21 mouse cellular contexts compared by ENCODE assay signal in the genomic region with DNA sequence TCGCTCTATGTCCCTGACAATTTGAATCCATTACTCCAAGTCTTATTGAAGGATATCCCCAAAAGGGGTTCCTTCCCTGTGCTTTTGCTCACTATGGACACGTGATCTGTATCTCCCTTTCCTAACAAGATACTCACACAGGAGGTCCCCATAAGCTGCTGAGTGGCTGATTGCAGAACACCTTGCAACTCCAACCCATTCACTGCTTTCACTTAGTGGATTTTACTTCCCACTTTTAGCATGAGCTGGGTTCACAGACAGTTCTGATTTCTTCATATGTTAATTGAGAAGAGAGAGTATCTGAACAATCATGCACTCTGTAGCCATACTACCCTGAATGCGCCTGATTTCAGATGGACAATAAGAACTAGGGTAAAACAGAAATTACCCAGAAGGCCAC.
DNase-seq lines count a peak whose midpoint lies in the region; ATAC-seq lines count a peak whose summit lies in the region.
"Had no signal": no experiment of that assay in that cellular context is flagged by ENCODE, and none has a peak within 500 bp of the region (broad histone marks: within the 10 kb centered on the region; RNA-seq: fewer than 3 reads in every experiment).

No protein-coding gene starts in this region.

- ATAC-seq in megakaryocyte, adult 5-6 weeks (ENCODE audit: poor library complexity, severe bottlenecking), result peak; percentile 86
- 0 out of 2 replicates have a peak, but pooled peaks have one; percentile 22 for ATAC-seq in monocyte, adult 5-6 weeks (replicated peaks; ENCODE audit: insufficient number of reproducible peaks, low FRiP score, low TSS enrichment, poor library complexity, severe bottlenecking)
- no peak for ATAC-seq in forebrain, embryonic 13.5 days
- ATAC-seq: forebrain, embryonic 15.5 days had no signal

- no peaks in the 10 kb centered on the region for H3K9me3 ChIP-seq in forebrain, embryonic 13.5 days (replicated peaks)
- H3K9me3 ChIP-seq: embryonic facial prominence, embryonic 13.5 days; embryonic facial prominence, embryonic 15.5 days; forebrain, embryonic 10.5 days; forebrain, embryonic 12.5 days; forebrain, embryonic 15.5 days had no signal

- H3K27me3 ChIP-seq in forebrain, embryonic 13.5 days, result no peaks in the 10 kb centered on the region
- H3K27me3 ChIP-seq: embryonic facial prominence, embryonic 13.5 days; embryonic facial prominence, embryonic 15.5 days; forebrain, embryonic 12.5 days; forebrain, embryonic 15.5 days had no signal

- no peaks in the 10 kb centered on the region for H3K4me1 ChIP-seq in forebrain, embryonic 13.5 days
- H3K4me1 ChIP-seq: embryonic facial prominence, embryonic 13.5 days; forebrain, embryonic 10.5 days; forebrain, embryonic 12.5 days; forebrain, embryonic 15.5 days had no signal

- H3K4me3 ChIP-seq in forebrain, embryonic 13.5 days, result no peak overlapping the region
- H3K4me3 ChIP-seq: embryonic facial prominence, embryonic 13.5 days; embryonic facial prominence, embryonic 15.5 days; erythroblast, embryonic 14.5 days; forebrain, embryonic 10.5 days; forebrain, embryonic 12.5 days; forebrain, embryonic 15.5 days had no signal

- no peaks in the 10 kb centered on the region for H3K36me3 ChIP-seq in forebrain, embryonic 13.5 days (ENCODE audit: poor library complexity, severe bottlenecking)
- H3K36me3 ChIP-seq: embryonic facial prominence, embryonic 13.5 days; embryonic facial prominence, embryonic 15.5 days; forebrain, embryonic 10.5 days; forebrain, embryonic 12.5 days; forebrain, embryonic 15.5 days had no signal

- WGBS in forebrain, embryonic 13.5 days, result 86% methylated on average over 3 of the region's 3 CpGs

- DNase-seq in 416B (ENCODE audit: low read depth), result peak; percentile 11
- no peak for DNase-seq in frontal cortex, postnatal 10 days (ENCODE audit: low spot score in 2 of 2)
- DNase-seq: adrenal gland, adult 2 months; adrenal gland, postnatal 10 days; adrenal gland, postnatal 25 days; cerebellum, adult 11 months; cerebellum, adult 18-20 months; cerebellum, adult 8-10 months; cerebellum, adult 9-11 months; cerebellum, postnatal 14 days; cerebellum, postnatal 36 days; embryo, embryonic 11 days had no signal

- no peak overlapping the region for H3K27ac ChIP-seq in forebrain, embryonic 13.5 days
- H3K27ac ChIP-seq: embryonic facial prominence, embryonic 13.5 days; embryonic facial prominence, embryonic 15.5 days; forebrain, embryonic 10.5 days; forebrain, embryonic 12.5 days; forebrain, embryonic 15.5 days had no signal

- H3K9ac ChIP-seq in forebrain, embryonic 13.5 days, result no peak overlapping the region
- H3K9ac ChIP-seq: embryonic facial prominence, embryonic 13.5 days; embryonic facial prominence, embryonic 15.5 days; forebrain, embryonic 12.5 days; forebrain, embryonic 15.5 days had no signal

- H3K4me2 ChIP-seq in forebrain, embryonic 13.5 days, result no peak overlapping the region
- H3K4me2 ChIP-seq: embryonic facial prominence, embryonic 13.5 days; embryonic facial prominence, embryonic 15.5 days; forebrain, embryonic 12.5 days; forebrain, embryonic 15.5 days had no signal
